28 mouse cellular contexts compared by ENCODE assay signal in genomic region chr19:4242416-4242815, GRCm38 (mm10). TPM values are rescaled to one million over a fixed set of nuclear protein-coding genes. Genes with fewer than 3 reads are reported as not detected.
A peak's percentile ranks its signal among the peaks of the same experiment; 100 is the strongest.
DNase-seq lines count a peak whose midpoint lies in the region; ATAC-seq and TF ChIP-seq lines count a peak whose summit lies in the region.
"Had no signal": no experiment of that assay in that cellular context is flagged by ENCODE, and none has a peak within 500 bp of the region (broad histone marks: within the 10 kb centered on the region; RNA-seq: fewer than 3 reads in every experiment).

No protein-coding gene starts in this region.

- TF ChIP-seq CTCF in kidney, postnatal 0 days (IDR thresholded peaks at IDR 0.05; ENCODE audit: low read depth) = peak; percentile 50; the same call in 1 of the 2 replicates
- TF ChIP-seq CTCF in CH12.LX (conservative IDR thresholded peaks at IDR 0.05 in 1 of 2, IDR thresholded peaks at IDR 0.05 in 1 of 2; ENCODE audit: low read depth in 2 of 2, low read length in 2 of 2) = peak in 1 of 2 experiments; percentile 61; a peak in 2 of 4 replicates

- no peaks in the 10 kb centered on the region for H3K27me3 ChIP-seq in kidney, postnatal 0 days (ENCODE audit: insufficient read depth, low read length)
- peaks cover 4% of the 10 kb centered on the region for H3K27me3 ChIP-seq in CH12.LX (replicated peaks)
- H3K27me3 ChIP-seq: embryonic facial prominence, embryonic 13.5 days; liver, embryonic 15.5 days; midbrain, embryonic 15.5 days had no signal

- ATAC-seq in kidney, postnatal 0 days (replicated peaks; ENCODE audit: low FRiP score, low read depth) = no peak
- 0 out of 2 replicates have a peak, but pooled peaks have one; percentile 31 for ATAC-seq in megakaryocyte progenitor cell, adult 5-6 weeks (replicated peaks; ENCODE audit: poor library complexity)
- ATAC-seq: activated CD4-positive, CD25-positive, alpha-beta regulatory T cell, adult 4 months; inflammation-experienced regulatory T-cells, adult 6 months; midbrain, embryonic 15.5 days had no signal

- H3K4me3 ChIP-seq in kidney, postnatal 0 days (replicated peaks; ENCODE audit: low read depth, low read length) = no peak overlapping the region
- H3K4me3 ChIP-seq in CH12.LX (replicated peaks in 1 of 3; ENCODE audit: low read depth in 2 of 3, low read length in 2 of 3, poor library complexity in 1 of 3) = no peak overlapping the region
- H3K4me3 ChIP-seq: embryonic facial prominence, embryonic 13.5 days; limb, embryonic 12.5 days; liver, embryonic 15.5 days; midbrain, embryonic 15.5 days had no signal

- no peak overlapping the region for H3K4me2 ChIP-seq in kidney, postnatal 0 days (ENCODE audit: low read length)
- H3K4me2 ChIP-seq in CH12.LX (ENCODE audit: insufficient read depth, low read depth, poor library complexity, severe bottlenecking) = no peak overlapping the region
- H3K4me2 ChIP-seq: embryonic facial prominence, embryonic 13.5 days; limb, embryonic 12.5 days; liver, embryonic 15.5 days; midbrain, embryonic 15.5 days had no signal

- WGBS in kidney, postnatal 0 days = 76% methylated on average over 3 of the region's 3 CpGs

- peak; percentile 37 for TF ChIP-seq RAD21 in CH12.LX (IDR thresholded peaks at IDR 0.05; ENCODE audit: low read depth, low read length)

- H3K9me3 ChIP-seq in kidney, postnatal 0 days (replicated peaks; ENCODE audit: low read length) = no peaks in the 10 kb centered on the region
- peaks cover 2% of the 10 kb centered on the region for H3K9me3 ChIP-seq in CH12.LX (replicated peaks; ENCODE audit: low read length)
- H3K9me3 ChIP-seq: embryonic facial prominence, embryonic 13.5 days; limb, embryonic 12.5 days; liver, embryonic 15.5 days; midbrain, embryonic 15.5 days had no signal

- in situ Hi-C loops in CH12.LX (cut with MboI; ENCODE audit: low pct_ligation_motif_present, low pct_unique_long_range_greater_than_20kb, low sequenced_read_pairs) = no loop called here

- no peak for TF ChIP-seq POLR2A in CH12.LX (IDR thresholded peaks at IDR 0.05; ENCODE audit: low read depth, low read length)

- TF ChIP-seq EP300 in CH12.LX (IDR thresholded peaks at IDR 0.05; ENCODE audit: low read length) = no peak

- dilution Hi-C loops in CH12.LX (cut with MboI; ENCODE audit: extremely low pct_ligation_motif_present, extremely low pct_unique_long_range_greater_than_20kb, low sequenced_read_pairs) = no loop called here

- no peak overlapping the region for H3K9ac ChIP-seq in kidney, postnatal 0 days (ENCODE audit: low read depth, low read length)
- H3K9ac ChIP-seq in CH12.LX (ENCODE audit: insufficient read depth, low read depth) = no peak overlapping the region
- H3K9ac ChIP-seq: embryonic facial prominence, embryonic 13.5 days; limb, embryonic 12.5 days; liver, embryonic 15.5 days; midbrain, embryonic 15.5 days had no signal

- no peaks in the 10 kb centered on the region for H3K79me2 ChIP-seq in CH12.LX (replicated peaks; ENCODE audit: control insufficient read depth, extremely low read depth, insufficient read depth, poor library complexity, severe bottlenecking)

- no peak for DNase-seq in kidney, postnatal 0 days (ENCODE audit: low spot score)
- DNase-seq in kidney, adult 18-20 months = no peak
- DNase-seq in A20 (ENCODE audit: low read depth, low spot score) = peak; percentile 58
- DNase-seq in CH12.LX (ENCODE audit: extremely low read depth) = no peak
- no peak for DNase-seq in left cerebral cortex, postnatal 36 days (ENCODE audit: low spot score in 2 of 2)
- DNase-seq in c-Kit-positive CD71-positive TER-119-positive erythroid progenitor cells, embryonic 14.5 days (ENCODE audit: low spot score) = no peak
- DNase-seq: adrenal gland, postnatal 14 days; cerebellum, adult 11-12 months; cerebellum, postnatal 14 days; heart, adult 18-20 months; kidney, postnatal 4 days; lung, postnatal 10 days; thymus, postnatal 36 days had no signal

- no peaks in the 10 kb centered on the region for H3K36me3 ChIP-seq in kidney, postnatal 0 days (ENCODE audit: insufficient read depth, low read length)
- H3K36me3 ChIP-seq in CH12.LX (replicated peaks in 1 of 2; ENCODE audit: control insufficient read depth in 1 of 2, insufficient read depth in 1 of 2, low read length in 1 of 2) = no peaks in the 10 kb centered on the region
- H3K36me3 ChIP-seq: embryonic facial prominence, embryonic 13.5 days; limb, embryonic 12.5 days; liver, embryonic 15.5 days; midbrain, embryonic 15.5 days had no signal

- no peak overlapping the region for H3K27ac ChIP-seq in kidney, postnatal 0 days
- no peak overlapping the region for H3K27ac ChIP-seq in CH12.LX (ENCODE audit: insufficient read depth, low read depth)
- H3K27ac ChIP-seq: embryonic facial prominence, embryonic 13.5 days; limb, embryonic 12.5 days; liver, embryonic 15.5 days; midbrain, embryonic 15.5 days had no signal

- no peaks in the 10 kb centered on the region; the same call in 1 of the 2 replicates for H3K4me1 ChIP-seq in kidney, postnatal 0 days (replicated peaks; ENCODE audit: insufficient read depth, low read length)
- peaks cover 0 to 5% of the 10 kb centered on the region in 2 experiments; a peak in 2 of 4 replicates for H3K4me1 ChIP-seq in CH12.LX (ENCODE audit: control insufficient read depth in 1 of 2, insufficient read depth in 2 of 2)
- H3K4me1 ChIP-seq: embryonic facial prominence, embryonic 13.5 days; midbrain, embryonic 15.5 days had no signal

- intact Hi-C loops in left cerebral cortex, postnatal 36 days (cut with DNase I) = no loop called here

TF ChIP-seq in CH12.LX, 34 proteins besides CTCF, POLR2A, EP300 and RAD21:
- no peak for TF ChIP-seq MAZ (IDR thresholded peaks at IDR 0.05; ENCODE audit: low read depth, low read length)
- no peak for TF ChIP-seq CHD1 (IDR thresholded peaks at IDR 0.05; ENCODE audit: low read depth, low read length)
- no peak for TF ChIP-seq BHLHE40 (IDR thresholded peaks at IDR 0.05; ENCODE audit: low read depth, low read length)
- no peak for TF ChIP-seq MEF2A (IDR thresholded peaks at IDR 0.05; ENCODE audit: borderline replicate concordance, low read depth, low read length)
- TF ChIP-seq SMC3 (IDR thresholded peaks at IDR 0.05; ENCODE audit: low read depth, low read length) = peak; percentile 49
- TF ChIP-seq POLR2AphosphoS2 (IDR thresholded peaks at IDR 0.05; ENCODE audit: low read depth, low read length) = no peak

RNA-seq across cellular contexts. Expression of gene Pold4, which starts 10.7 kb away (rescaled TPM):
- 40.9 and 43.6 TPM in 2 replicates for polyA plus RNA-seq in kidney, postnatal 0 days (2015; fragmentation: Nextera tagmentation; extraction: Ambion mirVana)
- total RNA-seq in CH12.LX (2012; rRNA removed) (35.0 and 53.4 TPM in 2 replicates), CH12.LX (2014; rRNA removed) (61.5 and 76.4 TPM in 2 replicates)
- 35.1 and 36.8 TPM in 2 replicates for polyA plus RNA-seq in CH12.LX (2012; ENCODE audit: insufficient read length, low read depth)
- 53.6 and 55.0 TPM in 2 replicates for total RNA-seq in megakaryocyte progenitor cell, adult 5-6 weeks (2015)
- total RNA-seq in megakaryocyte progenitor cell, adult 5-6 weeks (2017) = 60.4 and 67.8 TPM in 2 replicates
- total RNA-seq in left cerebral cortex, postnatal 36 days (2021) = 10 to 100 TPM; 15.9 to 17.8 TPM

RNA-seq across cellular contexts. Expression of gene Ssh3, which starts 26.6 kb away (rescaled TPM):
- 15.6 and 18.8 TPM in 2 replicates for polyA plus RNA-seq in kidney, postnatal 0 days (2015; fragmentation: Nextera tagmentation; extraction: Ambion mirVana)
- total RNA-seq in CH12.LX (2012; rRNA removed) (30.0 and 33.4 TPM in 2 replicates), CH12.LX (2014; rRNA removed) (5.6 and 6.9 TPM in 2 replicates)
- 12.3 and 13.2 TPM in 2 replicates for polyA plus RNA-seq in CH12.LX (2012; ENCODE audit: insufficient read length, low read depth)
- total RNA-seq in megakaryocyte progenitor cell, adult 5-6 weeks (2015) = 6.2 and 7.5 TPM in 2 replicates
- total RNA-seq in megakaryocyte progenitor cell, adult 5-6 weeks (2017) = 8.1 and 9.7 TPM in 2 replicates
- 10 to 100 TPM; 41.1 to 65.6 TPM for total RNA-seq in left cerebral cortex, postnatal 36 days (2021)

RNA-seq across cellular contexts. Expression of gene AC109138.7, which starts 28.3 kb away (rescaled TPM):
- polyA plus RNA-seq in kidney, postnatal 0 days (2015; fragmentation: Nextera tagmentation; extraction: Ambion mirVana) = not detected in 2 replicates
- not detected in 2 replicates for total RNA-seq in CH12.LX (2012; rRNA removed)
- total RNA-seq in CH12.LX (2014; rRNA removed) = not detected in 2 replicates
- not detected in 2 replicates for polyA plus RNA-seq in CH12.LX (2012; ENCODE audit: insufficient read length, low read depth)
- not detected in 2 replicates for total RNA-seq in megakaryocyte progenitor cell, adult 5-6 weeks (2015)
- total RNA-seq in megakaryocyte progenitor cell, adult 5-6 weeks (2017) = not detected in 2 replicates
- total RNA-seq in left cerebral cortex, postnatal 36 days (2021) = not detected
- total RNA-seq: adrenal gland, postnatal 14 days; gastrocnemius, adult 8-10 months; heart, adult 18-20 months; layer of hippocampus, postnatal 14 days had no signal
- polyA plus RNA-seq: activated CD4-positive, CD25-positive, alpha-beta regulatory T cell, adult 4 months; brain, embryonic 14.5 days; embryonic facial prominence, embryonic 13.5 days; heart, embryonic 14.5 days; hindbrain, embryonic 11.5 days; inflammation-experienced regulatory T-cells, adult 6 months; kidney, embryonic 14.5 days; limb, embryonic 12.5 days; liver, embryonic 15.5 days; midbrain, embryonic 15.5 days; neural tube, embryonic 11.5 days; small intestine, adult 2 months had no signal

RNA-seq across cellular contexts. Expression of gene Clcf1, which starts 28.4 kb away (rescaled TPM):
- 6.5 and 6.7 TPM in 2 replicates for polyA plus RNA-seq in kidney, postnatal 0 days (2015; fragmentation: Nextera tagmentation; extraction: Ambion mirVana)
- 0.29 and 1.0 TPM in 2 replicates for total RNA-seq in CH12.LX (2012; rRNA removed)
- total RNA-seq in CH12.LX (2014; rRNA removed) = 0.28 TPM in 1 of 2 replicates, not detected in the other
- 0.09 TPM in 1 of 2 replicates, not detected in the other for polyA plus RNA-seq in CH12.LX (2012; ENCODE audit: insufficient read length, low read depth)
- 2.8 and 5.0 TPM in 2 replicates for total RNA-seq in megakaryocyte progenitor cell, adult 5-6 weeks (2015)
- 1.3 and 3.0 TPM in 2 replicates for total RNA-seq in megakaryocyte progenitor cell, adult 5-6 weeks (2017)
- 1 to 10 TPM in 1 of 2 experiments, under 1 TPM in 1; 0.84 to 1.2 TPM for total RNA-seq in left cerebral cortex, postnatal 36 days (2021)

RNA-seq across cellular contexts. Expression of gene Ankrd13d, which starts 40.5 kb away (rescaled TPM):
- 3.9 and 5.4 TPM in 2 replicates for polyA plus RNA-seq in kidney, postnatal 0 days (2015; fragmentation: Nextera tagmentation; extraction: Ambion mirVana)
- total RNA-seq in CH12.LX (2012; rRNA removed) = 53.6 and 55.1 TPM in 2 replicates
- total RNA-seq in CH12.LX (2014; rRNA removed) = 3.8 and 5.6 TPM in 2 replicates
- polyA plus RNA-seq in CH12.LX (2012; ENCODE audit: insufficient read length, low read depth) = 13.2 and 17.3 TPM in 2 replicates
- total RNA-seq in megakaryocyte progenitor cell, adult 5-6 weeks (2015) = 1.7 and 3.8 TPM in 2 replicates
- 1.9 and 5.7 TPM in 2 replicates for total RNA-seq in megakaryocyte progenitor cell, adult 5-6 weeks (2017)
- total RNA-seq in left cerebral cortex, postnatal 36 days (2021) = 10 to 100 TPM; 69.7 to 72.3 TPM
